Mouse (Mus musculus): ENCODE data around the gene Lrrk1. TPM values are rescaled to one million over a fixed set of nuclear protein-coding genes. Genes with fewer than 3 reads are reported as not detected.

The Lrrk1 gene
- polyA plus RNA-seq, 1 experiment from 2014 or later: 8.0 TPM

GRCm38 (mm10) chr7:66384213-66384612, 3.9 kb downstream of the Lrrk1 start:
- Histone ChIP-seq H3K4me2 (no peak overlapping the region), H3K27ac (replicated peaks) (no peak overlapping the region)
- ATAC-seq (ENCODE audit: extremely low read depth, insufficient number of reproducible peaks, low FRiP score, low TSS enrichment): no peak

DNA sequence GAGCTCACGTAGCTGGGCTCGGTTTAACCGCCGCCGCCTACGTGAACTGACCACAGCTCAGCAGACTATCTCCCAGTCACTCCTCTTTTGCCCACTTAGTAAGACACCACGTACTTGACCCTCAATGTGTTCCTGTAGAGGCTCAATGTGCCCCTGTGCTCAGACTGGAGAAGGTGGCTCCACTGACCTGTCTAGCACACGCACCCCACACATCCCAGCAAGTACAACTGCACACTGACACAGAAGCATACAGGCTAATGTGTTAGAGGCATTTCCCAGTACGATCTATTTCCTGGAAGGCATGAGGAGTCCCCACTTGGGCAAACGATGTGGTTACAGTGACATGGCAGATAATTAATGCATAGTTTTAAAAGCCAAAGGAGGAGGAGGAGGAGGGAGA, 11.6 kb downstream of the Lrrk1 start:
- no peaks in the 10 kb centered on the region for H3K27me3 ChIP-seq (replicated peaks)
- H3K9me3 ChIP-seq: no peaks in the 10 kb centered on the region
- H3K36me3 ChIP-seq: peaks cover 9% of the 10 kb centered on the region
- peaks cover 13% of the 10 kb centered on the region for H3K4me1 ChIP-seq
- ATAC-seq (ENCODE audit: extremely low read depth, insufficient number of reproducible peaks, low FRiP score, low TSS enrichment): no peak
- H3K9ac ChIP-seq: no peak overlapping the region
- WGBS: 68% methylated on average over 10 of the region's 10 CpGs
- H3K4me2 ChIP-seq: no peak overlapping the region
- no peak overlapping the region for H3K27ac ChIP-seq (replicated peaks)
- no peak overlapping the region for H3K4me3 ChIP-seq

More at GRCm38 (mm10) chr7:66384213-66384612, 3.9 kb downstream of the Lrrk1 start:
- no peaks in the 10 kb centered on the region for H3K27me3 ChIP-seq (replicated peaks)
- peaks cover 9% of the 10 kb centered on the region for H3K36me3 ChIP-seq
- no peaks in the 10 kb centered on the region for H3K9me3 ChIP-seq
- peaks cover 14% of the 10 kb centered on the region for H3K4me1 ChIP-seq
- H3K4me3 ChIP-seq: no peak overlapping the region
- WGBS: 71% methylated on average over 5 of the region's 5 CpGs
- H3K9ac ChIP-seq: no peak overlapping the region

DNA sequence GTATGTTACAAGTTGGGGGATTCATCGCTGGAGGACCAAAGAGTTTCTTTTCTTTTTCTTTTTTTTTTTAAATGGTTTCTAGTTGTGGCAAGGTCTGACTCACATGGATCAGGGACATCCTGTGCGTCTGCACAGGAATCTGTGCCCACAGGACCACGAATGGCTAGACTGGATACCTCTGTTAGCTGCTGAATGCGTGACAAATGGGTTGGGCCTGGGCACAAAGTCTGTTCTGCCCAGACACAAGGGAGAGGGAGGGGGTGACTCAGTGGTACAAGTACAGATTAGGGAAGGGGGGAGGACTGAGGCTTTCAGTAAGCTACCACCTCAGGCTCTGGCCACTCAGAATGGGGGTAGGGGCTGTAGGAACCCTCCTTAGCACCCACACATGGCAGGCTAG, 12.4 kb downstream of the Lrrk1 start:
- Histone ChIP-seq H3K27me3 (replicated peaks) (no peaks in the 10 kb centered on the region), H3K4me3 (no peak overlapping the region), H3K27ac (replicated peaks) (no peak overlapping the region), H3K36me3 (peaks cover 7% of the 10 kb centered on the region), H3K9me3 (no peaks in the 10 kb centered on the region), H3K4me1 (peaks cover 13% of the 10 kb centered on the region), H3K9ac (no peak overlapping the region), H3K4me2 (no peak overlapping the region)
- ATAC-seq (ENCODE audit: extremely low read depth, insufficient number of reproducible peaks, low FRiP score, low TSS enrichment): no peak
- WGBS: 88% methylated on average over 4 of the region's 4 CpGs

- no peaks in the 10 kb centered on the region for H3K27me3 ChIP-seq (replicated peaks)
- H3K4me2 ChIP-seq: no peak overlapping the region
- 78% methylated on average over 3 of the region's 3 CpGs for WGBS
- peaks cover 30% of the 10 kb centered on the region for H3K4me1 ChIP-seq
- H3K36me3 ChIP-seq: no peaks in the 10 kb centered on the region; the same call in 1 of the 2 replicates
- no peak overlapping the region for H3K27ac ChIP-seq (replicated peaks)
- no peaks in the 10 kb centered on the region for H3K9me3 ChIP-seq
- no peak overlapping the region for H3K9ac ChIP-seq
- H3K4me3 ChIP-seq: no peak overlapping the region
- ATAC-seq (ENCODE audit: extremely low read depth, insufficient number of reproducible peaks, low FRiP score, low TSS enrichment): no peak
These were observed 14.8 kb downstream of the Lrrk1 start for GRCm38 (mm10) chr7:66373391-66373790.

GRCm38 (mm10) chr7:66370970-66371369, 17.2 kb downstream of the Lrrk1 start:
- H3K27me3 ChIP-seq (replicated peaks): no peaks in the 10 kb centered on the region
- ATAC-seq (ENCODE audit: extremely low read depth, insufficient number of reproducible peaks, low FRiP score, low TSS enrichment): no peak
- no peak overlapping the region for H3K4me2 ChIP-seq
- no peak overlapping the region for H3K9ac ChIP-seq
- WGBS: 76% methylated on average over 6 of the region's 6 CpGs
- no peaks in the 10 kb centered on the region; the same call in 1 of the 2 replicates for H3K36me3 ChIP-seq
- H3K9me3 ChIP-seq: no peaks in the 10 kb centered on the region
- no peak overlapping the region for H3K27ac ChIP-seq (replicated peaks)
- peaks cover 17% of the 10 kb centered on the region for H3K4me1 ChIP-seq
- H3K4me3 ChIP-seq: no peak overlapping the region

- 43% methylated on average over 5 of the region's 5 CpGs for WGBS
- no peaks in the 10 kb centered on the region for H3K27me3 ChIP-seq (replicated peaks)
- no peak for ATAC-seq (ENCODE audit: extremely low read depth, insufficient number of reproducible peaks, low FRiP score, low TSS enrichment)
- H3K4me1 ChIP-seq: peaks cover 17% of the 10 kb centered on the region
- H3K4me2 ChIP-seq: no peak overlapping the region
- no peaks in the 10 kb centered on the region for H3K9me3 ChIP-seq
- no peaks in the 10 kb centered on the region; the same call in 1 of the 2 replicates for H3K36me3 ChIP-seq
- H3K4me3 ChIP-seq: no peak overlapping the region
- no peak overlapping the region for H3K9ac ChIP-seq
- peak overlapping the region; percentile 53 for H3K27ac ChIP-seq (replicated peaks)
These were observed 18.2 kb downstream of the Lrrk1 start for GRCm38 (mm10) chr7:66369934-66370445.

DNA sequence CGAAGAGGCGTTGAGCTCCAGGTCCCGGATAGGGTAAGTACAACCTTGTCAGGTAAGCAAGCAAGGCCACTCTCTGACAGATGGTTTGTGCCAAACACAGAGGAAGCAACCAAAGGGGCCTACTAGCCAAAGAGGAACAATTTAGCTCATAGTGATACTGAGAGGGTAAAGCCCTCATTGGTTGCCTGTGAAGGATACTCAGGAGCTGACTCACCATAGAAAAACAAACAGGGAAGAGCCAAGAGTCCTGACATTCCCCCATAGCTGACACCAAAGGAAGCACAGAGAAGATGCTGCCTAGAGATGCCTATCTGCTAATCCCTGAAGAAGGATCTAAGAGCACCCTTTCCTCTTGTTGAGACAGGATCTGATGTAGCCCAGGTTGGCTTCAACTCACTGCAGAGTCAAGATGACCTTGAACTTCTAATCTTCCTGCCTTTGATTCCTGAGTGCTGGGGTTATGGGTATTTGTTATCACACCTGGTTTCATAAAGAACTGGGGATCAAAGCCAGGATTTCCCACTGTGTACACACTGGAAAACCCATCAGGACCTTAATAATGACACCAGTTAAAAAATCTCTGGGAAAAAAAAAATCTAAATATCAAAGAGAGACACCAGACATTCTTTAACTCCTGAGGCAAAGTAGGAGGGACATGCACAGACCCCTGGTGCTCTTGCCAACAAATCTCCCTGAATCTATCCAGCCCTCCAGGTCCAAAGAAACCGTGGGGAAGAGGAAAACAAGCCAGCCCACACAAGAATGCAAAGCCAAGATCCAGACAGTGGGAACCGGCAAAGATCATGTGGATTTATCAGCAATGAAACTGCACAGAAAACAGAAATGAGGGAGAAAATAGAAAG, 18.8 kb downstream of the Lrrk1 start:
- Histone ChIP-seq H3K27me3 (replicated peaks) (no peaks in the 10 kb centered on the region), H3K9ac (no peak overlapping the region), H3K4me1 (peaks cover 17% of the 10 kb centered on the region), H3K4me2 (no peak overlapping the region), H3K9me3 (no peaks in the 10 kb centered on the region), H3K36me3 (no peaks in the 10 kb centered on the region; the same call in 1 of the 2 replicates), H3K27ac (replicated peaks) (peak overlapping the region; percentile 53), H3K4me3 (no peak overlapping the region)
- WGBS: 66% methylated on average over 5 of the region's 5 CpGs
- ATAC-seq (ENCODE audit: extremely low read depth, insufficient number of reproducible peaks, low FRiP score, low TSS enrichment): no peak

DNA sequence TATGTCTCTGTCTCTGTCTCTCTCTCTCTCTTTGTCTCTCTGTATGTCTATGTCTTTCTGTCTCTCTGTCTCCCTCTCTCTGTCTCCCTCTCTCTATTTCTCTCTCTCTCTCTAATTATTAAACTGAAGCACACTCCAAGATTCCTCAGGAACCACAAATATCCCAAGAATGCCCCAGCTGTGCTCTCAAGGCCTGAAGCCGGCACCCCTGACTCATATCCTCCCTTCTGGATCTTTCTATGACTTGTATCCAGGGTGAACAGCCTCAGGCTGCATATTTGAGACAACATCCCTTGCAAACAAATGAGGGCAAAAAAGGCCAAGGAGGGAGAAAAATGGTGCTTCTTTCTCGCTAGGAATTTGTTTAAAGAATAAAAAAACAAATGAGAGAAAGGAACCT, 22.2 kb downstream of the Lrrk1 start, which contains the start of gene Gm10974:
TSS of gene Gm10974 (plus strand) at position 2 of the 400 bp plus-strand sequence.
- Histone ChIP-seq H3K4me1 (peaks cover 17% of the 10 kb centered on the region), H3K27ac (replicated peaks) (0 out of 2 replicates have a peak within 1 kb of the TSS, but pooled peaks have one; percentile 28), H3K4me2 (no peak within 1 kb of the TSS), H3K36me3 (peaks cover 3% of the 10 kb centered on the region; the same call in 1 of the 2 replicates), H3K4me3 (no peak within 1 kb of the TSS), H3K9me3 (peaks cover 9% of the 10 kb centered on the region), H3K9ac (no peak within 1 kb of the TSS), H3K27me3 (replicated peaks) (no peaks in the 10 kb centered on the region)
- 43% methylated on average over 2 of the region's 2 CpGs for WGBS
- ATAC-seq (ENCODE audit: extremely low read depth, insufficient number of reproducible peaks, low FRiP score, low TSS enrichment): no peak

DNA sequence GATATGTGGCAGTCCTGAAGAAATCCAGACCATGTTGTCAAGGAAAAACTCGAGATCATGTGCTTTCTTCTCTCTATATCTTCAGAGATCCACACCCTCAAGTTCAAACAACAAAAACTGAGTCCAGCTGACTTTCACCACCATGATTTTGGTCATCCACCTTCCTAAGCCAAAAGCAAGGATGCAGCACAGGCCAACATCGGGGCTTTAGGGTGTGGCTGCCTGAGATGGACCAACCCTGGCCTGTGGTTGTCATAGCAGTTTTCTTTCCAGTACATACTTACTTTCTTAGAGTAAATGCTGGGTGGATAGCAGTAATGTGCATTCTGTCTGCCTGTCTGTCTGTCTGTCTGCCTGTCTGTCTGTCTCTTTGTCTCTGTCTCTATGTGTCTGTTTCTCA, 22.7 kb downstream of the Lrrk1 start:
- no peak overlapping the region for H3K9ac ChIP-seq
- peaks cover 11% of the 10 kb centered on the region for H3K9me3 ChIP-seq
- 63% methylated on average over 2 of the region's 2 CpGs for WGBS
- peaks cover 16% of the 10 kb centered on the region for H3K4me1 ChIP-seq
- H3K36me3 ChIP-seq: peaks cover 6% of the 10 kb centered on the region
- no peaks in the 10 kb centered on the region for H3K27me3 ChIP-seq (replicated peaks)
- no peak for ATAC-seq (ENCODE audit: extremely low read depth, insufficient number of reproducible peaks, low FRiP score, low TSS enrichment)
- no peak overlapping the region for H3K4me3 ChIP-seq
- H3K27ac ChIP-seq (replicated peaks): 0 out of 2 replicates have a peak overlapping the region, but pooled peaks have one; percentile 28
- H3K4me2 ChIP-seq: no peak overlapping the region

DNA sequence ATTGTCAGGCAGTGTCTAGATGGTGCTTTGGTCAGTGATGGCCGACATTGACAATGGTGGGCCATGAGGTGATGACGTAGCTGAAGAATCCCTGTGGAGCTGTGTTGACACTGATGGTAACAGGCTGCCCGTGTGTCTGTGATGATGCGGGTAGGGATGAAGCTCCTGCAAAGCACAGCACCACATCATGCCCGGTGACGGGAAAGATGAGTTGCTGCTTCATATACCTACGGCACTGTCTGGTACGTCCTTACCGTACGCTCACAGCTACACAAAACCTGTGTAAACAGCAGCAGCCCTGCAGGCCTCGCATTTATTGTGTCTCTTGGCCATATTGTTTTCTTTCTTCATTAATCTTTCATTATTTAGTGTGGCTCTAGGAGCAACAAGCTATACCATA, 23.7 kb downstream of the Lrrk1 start:
- Histone ChIP-seq H3K9ac (no peak overlapping the region), H3K4me3 (no peak overlapping the region), H3K27me3 (replicated peaks) (no peaks in the 10 kb centered on the region), H3K27ac (replicated peaks) (no peak overlapping the region), H3K4me1 (peaks cover 7% of the 10 kb centered on the region), H3K36me3 (peaks cover 14% of the 10 kb centered on the region), H3K9me3 (peaks cover 16% of the 10 kb centered on the region), H3K4me2 (no peak overlapping the region)
- 87% methylated on average over 11 of the region's 11 CpGs for WGBS
- ATAC-seq (ENCODE audit: extremely low read depth, insufficient number of reproducible peaks, low FRiP score, low TSS enrichment): no peak

GRCm38 (mm10) chr7:66359044-66359443, 29.1 kb downstream of the Lrrk1 start:
- H3K27ac ChIP-seq (replicated peaks): no peak overlapping the region
- H3K27me3 ChIP-seq (replicated peaks): no peaks in the 10 kb centered on the region
- H3K9ac ChIP-seq: no peak overlapping the region
- no peak for ATAC-seq (ENCODE audit: extremely low read depth, insufficient number of reproducible peaks, low FRiP score, low TSS enrichment)
- peaks cover 16% of the 10 kb centered on the region for H3K9me3 ChIP-seq
- no peaks in the 10 kb centered on the region for H3K4me1 ChIP-seq
- H3K4me2 ChIP-seq: no peak overlapping the region
- H3K4me3 ChIP-seq: no peak overlapping the region
- H3K36me3 ChIP-seq: peaks cover 15% of the 10 kb centered on the region
- WGBS: 81% methylated on average over 4 of the region's 4 CpGs

All from heart, embryonic 13.5 days (tissue).